Mouse (Mus musculus) hindbrain, postnatal 0 days (tissue): ENCODE results near the gene Kifc1. TPM values are rescaled to one million over a fixed set of nuclear protein-coding genes. Genes with fewer than 3 reads are reported as not detected.
A peak's percentile ranks its signal among the peaks of the same experiment; 100 is the strongest.

ENCODE experiments used
- ATAC-seq: fragments of 200-750 bp; cut with Nextera tagmentation; 2 replicates; pipeline ENCODE4 v1.8.0; 2017; ENCODE audit warnings: mild to moderate bottlenecking, moderate TSS enrichment, moderate library complexity
- DNase-seq: peaks from one replicate; pipeline ENCODE4 v3.0.0-alpha.2; 2015; ENCODE audit warnings: low spot score
- H3K27ac ChIP-seq: fragments of 300-500 bp; sonication (generic); 2 replicates; pipeline ENCODE4 v1.5.1; 2014; ENCODE audit warnings: mild to moderate bottlenecking
- H3K27me3 ChIP-seq: fragments of 300-500 bp; sonication (generic); 2 replicates; pipeline ENCODE4 v1.6.1; 2014; ENCODE audit warnings: low read length, mixed read lengths; ENCODE audit not compliant: insufficient read depth
- H3K36me3 ChIP-seq: fragments of 300-500 bp; sonication (generic); 2 replicates; pipeline ENCODE4 v1.6.1; 2014; ENCODE audit warnings: low read length, mixed read lengths; ENCODE audit not compliant: insufficient read depth
- H3K4me1 ChIP-seq: fragments of 300-500 bp; sonication (generic); 2 replicates; pipeline ENCODE4 v1.6.1; 2014; ENCODE audit warnings: antibody characterized with exemption, low read length, mixed read lengths; ENCODE audit not compliant: insufficient read depth
- H3K4me2 ChIP-seq: fragments of 300-500 bp; sonication (generic); 2 replicates; pipeline ENCODE4 v1.6.1; 2014; ENCODE audit warnings: low read depth, mild to moderate bottlenecking, low read length, moderate library complexity, mixed read lengths
- H3K4me3 ChIP-seq: fragments of 300-500 bp; sonication (generic); 2 replicates; pipeline ENCODE4 v1.5.1; 2014; ENCODE audit warnings: low read length
- H3K9ac ChIP-seq: fragments of 300-500 bp; sonication (generic); replicated peaks from 2 replicates; pipeline ENCODE4 v1.6.1; 2014; ENCODE audit warnings: mild to moderate bottlenecking, low read length, moderate library complexity, mixed read lengths
- H3K9me3 ChIP-seq: fragments of 300-500 bp; sonication (generic); 2 replicates; pipeline ENCODE4 v1.6.1; 2016; ENCODE audit warnings: low read length, mixed read lengths
- CTCF ChIP-seq: IDR thresholded peaks from 2 replicates; pipeline ENCODE4 v1.5.1; 2016; ENCODE audit warnings: antibody characterized with exemption, control low read depth, low read depth
- WGBS: fragments of 180-500 bp; shearing (Covaris S2); extraction: QIAGEN DNeasy Blood & Tissue Kit; methylation state at CpG from one replicate; pipeline ENCODE4 v1.1.7; 2014; 5-methylcytosine and 5-hydroxymethylcytosine counted together
- polyA plus RNA-seq: library from polyadenylated mRNA; unstranded; fragments of >200 nt; fragmentation: Nextera tagmentation; extraction: Ambion mirVana; gene quantifications from 2 replicates; pipeline ENCODE4 v1.2.1, GENCODE M21; 2015
- total RNA-seq: library from RNA; depleted of rRNA; stranded (reverse); fragments of >200 nt; gene quantifications from 2 replicates; pipeline ENCODE4 v1.2.3, GENCODE M21; 2014

The Kifc1 gene
- total and polyA plus RNA-seq, 2 experiments from 2014 or later = 2.0 to 5.8 TPM

DNA sequence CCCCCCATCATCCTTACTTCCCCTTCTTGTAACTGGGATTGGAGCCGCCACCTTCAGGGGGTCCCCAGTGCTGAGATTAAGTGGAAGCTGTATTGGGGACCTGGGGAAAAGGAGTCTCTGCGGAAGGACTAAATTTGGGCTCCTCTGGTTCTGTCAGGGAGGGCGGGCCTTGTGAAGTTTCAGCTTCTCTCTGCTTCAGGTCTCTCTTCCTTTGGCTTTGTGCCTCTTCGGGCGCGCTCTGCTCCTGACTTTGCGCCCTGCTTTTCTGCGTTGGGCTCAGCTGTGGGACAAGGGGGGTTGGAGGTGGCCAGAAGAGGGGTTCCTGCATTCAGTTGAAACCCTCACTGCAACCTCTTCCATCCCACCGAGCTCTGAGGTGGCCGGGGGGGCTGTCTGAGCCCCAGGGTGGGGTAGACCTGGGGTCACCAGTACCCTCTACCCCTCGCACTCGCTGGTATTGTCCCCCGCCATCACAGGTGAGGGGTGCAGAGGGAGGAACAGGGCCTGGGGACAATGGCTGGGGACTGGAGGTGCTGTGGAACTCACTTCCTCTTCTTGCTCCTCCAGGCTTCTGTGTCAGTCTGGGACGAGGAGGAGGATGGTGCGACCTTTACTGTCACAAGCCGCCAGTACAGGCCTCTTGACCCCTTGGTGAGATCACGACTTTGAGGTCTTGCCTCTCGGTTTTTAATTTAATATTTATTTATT lies 40.9 kb upstream of the Kifc1 start:
- H3K27ac ChIP-seq = 0 out of 2 replicates have a peak overlapping the region, but pooled peaks have one; percentile 90

DNA sequence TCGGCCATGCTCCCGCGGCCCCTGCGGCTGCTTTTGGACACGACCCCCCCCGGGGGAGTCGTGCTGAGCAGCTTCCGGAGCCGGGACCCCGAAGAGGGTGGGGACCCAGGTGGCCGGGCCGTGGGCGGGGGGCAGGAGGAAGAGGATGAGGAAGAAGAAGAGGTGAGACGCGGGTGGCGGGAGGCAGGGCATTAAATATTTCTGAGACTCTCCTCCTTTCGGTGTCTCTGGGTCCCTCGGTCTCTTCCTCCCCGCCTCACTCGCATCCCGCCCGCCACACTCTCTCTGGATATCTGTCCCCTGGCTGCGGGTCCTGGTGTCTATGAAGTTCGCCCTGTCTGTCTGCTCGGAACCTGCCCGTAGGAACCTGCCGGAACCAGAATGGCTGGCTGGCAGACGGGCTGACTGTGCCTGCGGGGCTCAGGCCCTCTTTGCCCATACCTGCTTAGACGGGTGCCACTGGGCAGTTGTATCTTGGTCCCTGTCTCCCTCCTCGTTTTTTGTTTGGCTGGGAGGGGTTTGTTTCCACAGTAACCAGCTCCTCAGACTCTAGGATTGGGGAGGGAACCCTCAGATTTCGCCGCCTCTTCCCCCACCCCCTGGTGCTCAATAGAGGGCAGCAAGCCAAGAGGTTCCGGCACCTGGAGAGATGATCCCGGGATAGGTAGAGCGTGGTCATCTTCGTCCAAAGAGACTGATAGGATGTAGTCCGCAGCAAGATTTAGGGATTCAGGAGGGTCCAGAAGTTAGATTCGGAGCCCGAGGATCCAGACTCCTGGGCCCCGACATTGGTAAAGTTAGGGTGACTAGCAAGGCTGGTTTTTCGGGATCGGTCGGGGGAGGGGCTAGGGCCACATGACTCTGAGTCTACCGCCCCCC lies 40.1 kb upstream of the Kifc1 start:
- no peak for ATAC-seq
- under 1% methylated on average over 44 of the region's 45 CpGs for WGBS

More for the DNA sequence above, 40.9 kb upstream of the Kifc1 start:
- Histone ChIP-seq H3K9me3 (no peaks in the 10 kb centered on the region), H3K27me3 (no peaks in the 10 kb centered on the region), H3K4me3 (peak overlapping the region; percentile 89), H3K4me2 (peak overlapping the region; percentile 100), H3K9ac (peak overlapping the region; percentile 86), H3K4me1 (no peaks in the 10 kb centered on the region), H3K36me3 (peaks cover 16% of the 10 kb centered on the region)
- TF ChIP-seq CTCF = no peak
- WGBS = 38% methylated on average over 18 of the region's 18 CpGs
- ATAC-seq = no peak
- no peak for DNase-seq

DNA sequence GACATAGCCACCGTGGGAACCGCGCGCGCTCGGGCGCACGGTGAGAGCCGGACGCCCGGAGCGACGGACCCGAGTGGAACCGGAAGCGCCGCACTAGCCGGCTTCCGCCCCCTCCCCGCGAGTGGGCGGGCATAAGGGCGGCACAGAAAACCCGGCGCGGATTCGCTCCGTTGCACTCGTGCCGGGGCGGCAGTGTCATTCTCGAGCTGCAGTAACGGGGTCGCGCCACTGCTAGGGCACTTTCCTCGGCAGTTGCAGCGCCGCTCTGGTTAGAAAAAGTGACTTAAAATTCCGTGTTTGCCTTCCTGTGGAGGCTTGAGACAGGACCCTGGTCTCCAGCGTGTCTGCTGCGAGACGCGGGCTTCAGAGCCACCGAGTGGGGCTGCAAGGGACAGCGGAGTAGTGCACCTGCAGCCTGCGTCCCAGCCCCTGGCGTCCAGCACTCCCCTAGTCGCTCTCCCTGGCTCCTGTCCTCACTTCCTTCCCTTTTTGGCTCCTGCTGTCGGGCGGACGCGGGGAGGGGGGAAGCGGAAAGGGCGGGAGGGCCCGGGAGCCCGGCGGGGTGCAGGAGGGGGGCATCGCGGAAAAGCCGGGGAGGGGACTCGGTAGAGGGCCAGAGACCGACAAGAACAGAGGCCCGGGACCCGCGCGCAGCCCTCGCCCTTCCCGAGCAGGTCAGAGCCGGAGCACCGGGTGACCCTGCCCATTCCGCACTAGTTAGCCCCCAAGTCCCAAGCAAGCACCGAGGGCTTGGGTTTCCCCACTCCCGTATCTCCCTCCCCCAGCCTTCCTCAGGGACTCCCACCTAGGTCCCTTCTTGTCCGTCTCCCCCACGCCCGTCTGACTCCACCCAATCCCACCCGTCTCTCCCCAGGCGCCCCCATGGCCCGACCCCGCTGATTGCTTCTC lies 39.2 kb upstream of the Kifc1 start, which contains the start of gene Rgl2:
TSS of gene Rgl2 (plus strand) at position 173 of the 909 bp plus-strand sequence.
- peak within 1 kb of the TSS; percentile 89 for H3K4me3 ChIP-seq
- no peaks in the 10 kb centered on the region for H3K27me3 ChIP-seq
- H3K4me2 ChIP-seq = peak within 1 kb of the TSS; percentile 100
- peak; percentile 70 for TF ChIP-seq CTCF
- peak within 1 kb of the TSS; percentile 90 for H3K27ac ChIP-seq
- no peaks in the 10 kb centered on the region for H3K4me1 ChIP-seq
- DNase-seq = peak; percentile 98
- WGBS = under 1% methylated on average over 75 of the region's 80 CpGs
- peak within 1 kb of the TSS; percentile 86 for H3K9ac ChIP-seq
- ATAC-seq = peak; percentile 92
- peaks cover 16% of the 10 kb centered on the region for H3K36me3 ChIP-seq
- no peaks in the 10 kb centered on the region for H3K9me3 ChIP-seq

More for the DNA sequence above, 40.1 kb upstream of the Kifc1 start:
- peak; percentile 41 for DNase-seq
- H3K9ac ChIP-seq = peak overlapping the region; percentile 86
- H3K9me3 ChIP-seq = no peaks in the 10 kb centered on the region
- peak overlapping the region; percentile 89 for H3K4me3 ChIP-seq
- peaks cover 16% of the 10 kb centered on the region for H3K36me3 ChIP-seq
- H3K4me2 ChIP-seq = peak overlapping the region; percentile 100
- no peaks in the 10 kb centered on the region for H3K27me3 ChIP-seq
- peak overlapping the region; percentile 90 for H3K27ac ChIP-seq
- no peaks in the 10 kb centered on the region for H3K4me1 ChIP-seq
- peak; percentile 22; the same call in 1 of the 2 replicates for TF ChIP-seq CTCF

DNA sequence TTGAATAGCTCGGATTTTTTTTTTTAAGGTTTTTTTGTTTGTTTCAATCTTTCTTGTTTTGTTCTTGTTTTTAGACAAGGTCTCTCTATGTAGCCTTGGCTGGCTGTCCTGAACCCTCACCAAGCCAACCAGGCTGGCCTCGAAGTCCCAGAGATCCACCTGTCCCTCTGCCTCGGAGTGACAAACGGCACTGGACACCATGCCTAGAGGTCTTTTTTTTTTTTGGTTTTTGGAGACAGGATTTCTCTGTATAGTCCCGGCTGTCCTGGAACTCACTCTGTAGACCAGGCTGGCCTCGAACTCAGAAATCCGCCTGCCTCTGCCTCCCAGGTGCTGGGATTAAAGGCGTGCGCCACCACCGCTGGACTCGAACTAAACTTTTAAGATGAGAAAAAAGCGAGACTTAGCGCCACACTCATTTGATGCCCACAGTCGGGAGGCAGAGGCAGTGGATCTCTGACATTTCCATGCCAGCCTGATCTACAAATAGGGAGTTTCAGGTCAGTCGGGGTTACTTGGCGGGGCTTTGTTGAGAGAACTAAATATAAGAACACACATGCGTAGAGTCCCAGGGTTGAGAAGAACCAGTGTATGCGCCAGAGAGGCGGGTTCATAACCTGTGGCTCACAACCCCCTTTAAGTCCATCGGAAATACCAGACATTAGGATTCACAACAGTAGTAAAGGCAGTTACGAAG lies 37.9 kb upstream of the Kifc1 start:
- TF ChIP-seq CTCF = no peak
- DNase-seq = no peak
- 62% methylated on average over 21 of the region's 21 CpGs for WGBS
- ATAC-seq = no peak
- Histone ChIP-seq H3K9ac (peak overlapping the region; percentile 86), H3K4me3 (peak overlapping the region; percentile 89), H3K27me3 (no peaks in the 10 kb centered on the region), H3K36me3 (peaks cover 12% of the 10 kb centered on the region; the same call in 1 of the 2 replicates), H3K4me2 (peak overlapping the region; percentile 100), H3K9me3 (no peaks in the 10 kb centered on the region), H3K4me1 (no peaks in the 10 kb centered on the region), H3K27ac (no peak overlapping the region)

DNA sequence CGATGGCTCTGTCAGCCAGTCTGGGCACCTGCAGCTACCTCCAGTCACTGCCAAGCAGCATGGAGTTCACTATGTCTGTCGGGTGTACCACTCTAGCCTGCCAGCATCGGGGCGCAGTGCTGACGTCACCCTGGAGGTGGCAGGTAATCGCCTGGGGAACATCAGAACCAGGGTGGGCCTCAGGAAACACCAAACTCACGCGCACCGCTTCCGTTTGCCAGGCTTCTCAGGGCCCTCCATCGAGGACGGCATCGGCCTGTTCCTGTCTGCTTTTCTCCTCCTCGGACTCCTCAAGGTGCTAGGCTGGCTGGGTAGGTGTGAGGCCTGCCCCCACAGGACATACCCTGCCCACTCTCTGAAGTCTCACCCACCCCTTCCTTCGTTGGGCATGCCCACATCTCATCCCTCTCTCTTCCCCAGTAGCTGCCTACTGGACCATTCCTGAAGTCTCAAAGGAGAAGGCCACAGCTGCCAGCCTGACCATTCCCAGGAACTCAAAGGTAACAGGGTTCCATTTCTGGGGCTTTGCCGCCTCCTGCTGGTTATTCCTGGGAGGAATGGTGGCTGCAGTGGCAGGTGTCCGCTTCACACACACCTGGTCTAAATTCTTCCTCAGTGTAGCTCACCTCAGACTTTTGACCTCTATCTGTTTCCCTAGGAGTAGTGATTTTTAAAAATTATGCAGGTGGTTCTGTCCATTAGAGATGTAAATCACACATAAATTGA lies 35.9 kb upstream of the Kifc1 start:
- no peak for DNase-seq
- Histone ChIP-seq H3K4me2 (no peak overlapping the region), H3K4me3 (no peak overlapping the region), H3K27me3 (no peaks in the 10 kb centered on the region), H3K27ac (no peak overlapping the region), H3K4me1 (no peaks in the 10 kb centered on the region), H3K9me3 (no peaks in the 10 kb centered on the region), H3K9ac (no peak overlapping the region), H3K36me3 (peaks cover 7% of the 10 kb centered on the region; the same call in 1 of the 2 replicates)
- TF ChIP-seq CTCF = no peak
- no peak for ATAC-seq
- 75% methylated on average over 17 of the region's 17 CpGs for WGBS
